Mouse (Mus musculus) hematopoietic stem cell, adult 5-6 weeks (primary cell): ENCODE results near the gene Sele. TPM values are rescaled to one million over a fixed set of nuclear protein-coding genes. Genes with fewer than 3 reads are reported as not detected.

Experiments
- ATAC-seq, 2 experiments: fragments of 125-278 bp in 1 of 2; replicated peaks in 1 of 2; 2 replicates each; pipeline ENCODE4 v1.8.0; 2016 to 2017; ENCODE audit warnings: inconsistent platforms in 2 of 2, mild to moderate bottlenecking in 2 of 2, moderate number of reproducible peaks in 2 of 2, low read depth in 1 of 2, moderate TSS enrichment in 1 of 2; ENCODE audit not compliant: low FRiP score in 2 of 2, poor library complexity in 2 of 2, severe bottlenecking in 2 of 2, insufficient read depth in 1 of 2, low TSS enrichment in 1 of 2
- total RNA-seq: library from RNA; stranded (forward); fragments of 172-1452, 232-1000 nt; gene quantifications from 2 replicates; pipeline ENCODE4 v1.2.3, GENCODE M21; 2017

Sele gene
- total RNA-seq, 1 experiment from 2014 or later: not detected

DNA sequence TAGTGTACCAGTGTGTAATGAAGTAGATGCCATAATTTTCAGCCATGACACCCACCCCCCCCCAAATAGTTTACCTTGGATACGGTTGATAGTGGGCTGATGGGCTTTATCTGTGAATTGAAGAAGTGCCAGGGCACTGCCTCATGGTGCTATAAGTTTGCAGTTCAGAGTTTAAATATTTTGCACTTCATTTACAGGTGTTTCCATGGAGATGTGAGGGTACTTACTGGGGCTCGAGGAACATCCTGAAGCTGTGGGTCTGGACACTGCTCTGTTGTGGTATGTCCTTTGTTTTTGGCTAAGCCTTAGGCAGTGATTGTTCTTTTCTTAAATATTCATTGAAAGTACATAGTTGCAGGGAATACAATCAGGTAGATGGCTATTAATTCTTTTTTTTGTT lies 14.8 kb downstream of the Sele start:
- ATAC-seq: no peak

DNA sequence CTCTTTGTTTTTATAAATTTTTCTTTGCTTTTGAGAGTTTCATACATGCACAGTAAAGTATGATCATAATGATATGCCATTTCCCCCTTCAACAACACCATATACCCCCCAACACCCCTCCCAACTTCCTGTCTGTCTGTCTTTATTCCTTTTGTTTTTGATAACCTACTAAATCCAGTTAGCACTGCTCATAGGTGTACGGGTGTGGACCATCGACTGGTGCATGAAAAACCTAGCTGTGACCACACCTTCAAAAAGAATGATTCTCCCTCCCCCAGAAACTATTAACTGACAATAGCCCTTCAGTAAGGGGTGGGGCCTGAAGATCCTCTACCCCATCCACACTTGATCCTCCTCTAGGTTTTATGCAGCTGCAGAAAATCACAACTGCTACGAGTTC lies 15.7 kb downstream of the Sele start:
- ATAC-seq: no peak

DNA sequence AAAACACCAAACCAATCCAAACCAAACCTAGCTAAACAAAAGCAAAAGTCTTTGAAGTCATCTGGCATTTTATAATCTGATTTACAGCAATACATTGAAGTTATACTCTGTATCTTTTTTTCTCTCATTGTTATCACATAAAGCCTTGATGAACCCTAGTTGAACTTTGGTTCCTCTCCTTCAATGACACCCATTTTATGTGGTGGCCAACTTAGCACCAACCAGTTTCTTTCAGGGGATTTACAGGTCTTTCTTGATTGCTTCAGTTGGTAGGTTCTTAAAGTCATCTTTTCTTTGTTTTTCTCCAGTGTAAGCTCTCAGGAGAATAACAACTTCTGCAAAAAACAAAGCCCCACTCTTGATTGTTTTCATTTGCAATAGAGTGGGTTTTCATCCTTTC lies 21.2 kb downstream of the Sele start:
- ATAC-seq: no peak

DNA sequence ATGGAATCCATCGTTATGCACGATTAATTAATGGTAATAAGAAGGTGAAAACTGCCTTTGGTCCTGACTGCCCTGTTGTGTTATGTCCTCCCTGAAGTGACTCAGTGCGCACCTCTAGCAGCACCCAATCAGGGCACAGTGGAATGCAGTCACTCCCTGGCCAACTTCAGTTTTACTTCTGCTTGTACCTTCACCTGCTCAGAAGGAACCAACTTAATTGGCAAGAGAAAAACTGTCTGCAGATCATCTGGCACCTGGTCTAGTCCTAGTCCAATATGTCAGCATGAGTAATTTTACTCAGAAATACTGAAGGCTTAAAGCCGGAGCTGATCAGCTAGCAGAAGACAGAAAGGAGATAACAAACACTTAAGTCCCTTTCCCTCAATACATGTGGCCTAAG lies 22.4 kb downstream of the Sele start:
- ATAC-seq: no peak

DNA sequence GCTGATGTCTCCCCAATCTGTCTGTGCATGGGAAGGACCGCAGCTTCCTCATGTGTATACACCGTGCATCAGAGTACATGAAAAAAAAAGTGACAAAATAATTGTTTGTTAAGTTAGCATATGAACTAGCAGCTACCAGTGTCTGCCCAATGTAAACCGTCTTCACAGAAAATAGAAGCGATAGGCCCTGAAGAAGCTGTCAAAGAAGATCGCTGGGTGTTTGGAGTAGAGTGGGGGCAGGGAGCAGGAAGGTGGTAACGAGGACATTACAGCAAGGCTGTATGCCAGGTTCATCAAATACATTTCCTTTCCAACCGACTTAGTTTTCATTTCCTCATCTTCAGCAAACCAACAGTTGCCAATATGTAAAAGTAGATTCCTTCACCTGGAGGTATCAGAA lies 23.1 kb downstream of the Sele start:
- no peak for ATAC-seq

DNA sequence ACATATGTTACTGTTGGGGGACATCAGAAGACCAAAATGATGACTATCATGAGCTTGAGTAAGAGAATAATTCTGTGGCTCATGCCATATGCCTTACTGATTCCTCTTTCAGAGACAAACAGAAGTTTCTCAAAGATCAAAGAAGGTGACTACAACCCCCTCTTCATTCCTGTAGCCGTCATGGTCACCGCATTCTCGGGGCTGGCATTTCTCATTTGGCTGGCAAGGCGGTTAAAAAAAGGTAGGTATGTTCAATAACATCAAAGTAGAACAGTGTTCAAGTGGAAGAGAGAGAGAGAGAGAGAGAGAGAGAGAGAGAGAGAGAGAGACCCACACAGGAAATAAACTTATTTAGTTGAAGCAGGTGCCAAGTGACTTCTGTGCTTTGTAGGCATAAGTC lies 24.0 kb downstream of the Sele start:
- ATAC-seq: no peak

DNA sequence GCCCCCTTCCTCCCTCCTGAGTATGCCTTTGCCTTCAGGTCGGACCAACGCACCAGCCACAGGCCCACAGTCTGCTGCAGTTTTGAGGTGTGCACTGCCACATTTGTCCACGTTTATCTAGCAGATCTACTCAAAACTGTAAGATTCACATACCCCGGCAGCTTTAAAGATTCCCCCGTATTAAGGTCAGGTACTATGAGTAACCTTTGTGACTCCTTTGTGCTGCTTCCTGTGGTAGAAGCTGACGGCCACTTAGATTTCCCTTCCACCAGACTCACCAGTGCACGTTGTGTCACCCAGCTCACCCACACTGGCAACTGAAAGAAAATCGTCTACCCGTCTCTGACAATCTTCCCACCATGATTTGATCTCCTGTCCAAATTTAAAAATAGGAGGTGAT lies 25.1 kb downstream of the Sele start:
- no peak for ATAC-seq

DNA sequence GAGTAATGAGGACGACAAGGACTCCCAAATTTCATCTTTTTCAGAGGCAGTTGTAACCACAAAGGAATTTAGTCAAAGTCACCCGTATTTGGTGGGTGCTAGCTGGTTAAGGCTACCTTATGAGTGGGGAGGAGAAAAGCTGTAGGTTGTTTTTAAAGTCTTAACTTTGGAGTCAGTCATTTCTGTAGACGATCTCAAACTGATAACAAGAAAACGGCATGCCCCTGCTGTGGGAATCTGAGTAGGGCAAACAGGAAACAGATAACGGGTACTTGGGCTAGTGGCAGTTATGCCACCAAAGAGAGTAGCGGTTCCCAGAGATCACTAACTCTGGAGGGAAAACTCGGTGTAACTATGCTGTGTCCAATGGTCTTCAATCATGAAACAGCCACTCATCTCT lies 25.8 kb downstream of the Sele start:
- ATAC-seq: no peak

DNA sequence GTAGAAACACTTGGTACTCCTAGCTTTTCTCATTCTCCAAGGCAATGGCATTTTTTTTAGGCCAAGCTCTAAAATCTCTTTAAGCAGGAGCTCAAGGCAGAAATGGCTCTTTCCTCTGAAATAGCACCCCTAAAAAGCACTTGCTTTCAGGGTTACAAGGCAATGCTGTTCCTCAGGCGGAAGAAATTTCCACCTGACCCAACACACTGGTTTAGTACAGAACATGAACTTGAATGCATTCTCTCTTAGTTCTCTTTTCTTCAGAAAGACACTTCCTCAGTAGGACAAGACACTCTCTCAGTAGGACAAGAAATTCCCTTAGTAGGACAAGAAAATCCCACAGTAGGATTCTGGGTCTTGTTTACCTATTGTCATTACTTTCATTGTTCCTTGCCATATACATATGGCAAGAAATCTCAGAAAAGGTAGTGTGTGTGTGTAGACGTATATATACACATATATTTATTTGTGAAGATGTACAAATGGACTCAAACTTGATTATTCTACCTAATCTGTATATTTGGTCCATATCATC lies 26.6 kb downstream of the Sele start:
- no peak for ATAC-seq

DNA sequence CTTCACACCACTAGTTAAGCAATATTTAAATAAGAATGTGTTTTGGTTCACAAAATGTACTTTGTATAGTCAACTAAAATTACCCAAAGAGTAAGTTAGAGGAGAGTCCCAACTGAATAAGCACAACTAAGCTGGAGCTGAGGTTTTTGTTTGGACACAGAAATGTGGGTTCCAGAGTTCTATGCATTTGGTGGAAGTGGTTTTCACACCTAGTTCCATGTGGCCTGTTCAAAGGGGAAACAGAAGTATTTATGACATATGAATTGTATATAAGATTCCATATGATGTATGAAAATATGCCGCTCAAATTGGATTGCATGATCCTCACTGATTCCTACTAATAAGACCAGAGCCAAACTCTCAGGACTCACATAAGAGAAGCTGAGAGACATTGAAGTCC lies 27.4 kb downstream of the Sele start:
- no peak for ATAC-seq

DNA sequence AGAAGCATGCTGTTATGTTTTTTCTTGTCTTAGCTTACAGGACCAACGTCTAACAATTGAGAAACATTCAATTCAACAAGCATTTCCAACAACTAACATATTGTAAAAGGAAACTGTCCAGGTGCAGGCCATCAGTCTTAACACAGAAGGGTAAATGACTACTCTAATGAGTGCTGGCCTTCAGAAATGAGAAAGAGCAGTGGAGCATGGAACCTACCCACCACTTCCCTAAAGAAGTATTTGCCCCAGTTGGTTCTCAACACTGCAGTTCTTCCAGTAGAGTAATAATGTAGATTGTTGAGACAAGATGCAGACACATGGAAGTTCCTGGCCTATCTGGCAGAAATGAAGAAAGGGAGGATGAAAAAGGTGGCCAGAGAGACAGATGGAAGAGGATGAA lies 28.4 kb downstream of the Sele start:
- no peak for ATAC-seq

DNA sequence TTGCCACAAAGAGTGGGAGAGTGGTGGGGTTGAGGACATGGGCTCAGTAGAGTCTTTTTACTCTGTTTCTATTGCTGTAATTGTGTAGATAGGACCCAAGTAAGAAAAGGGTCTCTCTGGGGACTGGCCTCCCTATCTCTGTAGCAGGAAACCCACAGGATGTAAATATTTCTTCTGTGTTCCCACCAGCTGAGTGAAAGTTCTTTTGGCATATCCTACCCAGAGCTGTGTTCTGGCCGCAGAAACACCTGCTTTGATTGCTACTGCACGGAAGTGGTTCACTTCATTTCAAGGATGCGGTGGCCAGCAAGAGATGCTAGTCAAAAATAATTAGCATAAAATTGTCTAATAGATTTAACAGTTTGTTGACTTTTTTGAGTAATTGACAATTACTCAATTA lies 29.0 kb downstream of the Sele start:
- peak; percentile 49 to 50 for ATAC-seq

DNA sequence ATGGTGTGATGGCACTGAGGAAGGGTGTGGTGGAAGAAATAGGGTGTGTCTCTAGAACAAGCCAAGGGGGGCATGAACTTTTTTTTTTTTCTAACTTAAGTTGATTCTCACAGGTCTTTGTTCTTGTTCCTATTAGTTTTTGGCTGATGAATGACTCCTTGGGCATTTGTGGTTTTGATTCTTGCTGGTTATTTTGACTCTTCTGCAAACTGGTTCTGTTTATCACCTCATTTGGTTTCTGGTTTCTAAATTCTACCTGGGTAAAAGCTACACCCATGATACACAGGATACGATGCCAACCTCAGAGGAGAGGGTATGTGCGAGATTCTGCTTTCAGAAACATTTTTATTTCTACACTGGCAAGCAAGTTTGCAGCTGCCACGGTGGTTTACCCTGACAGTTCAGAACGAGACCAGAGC lies 30.3 kb downstream of the Sele start:
- ATAC-seq: peak in 1 of 2 experiments; percentile 9; a peak in 1 of 4 replicates

DNA sequence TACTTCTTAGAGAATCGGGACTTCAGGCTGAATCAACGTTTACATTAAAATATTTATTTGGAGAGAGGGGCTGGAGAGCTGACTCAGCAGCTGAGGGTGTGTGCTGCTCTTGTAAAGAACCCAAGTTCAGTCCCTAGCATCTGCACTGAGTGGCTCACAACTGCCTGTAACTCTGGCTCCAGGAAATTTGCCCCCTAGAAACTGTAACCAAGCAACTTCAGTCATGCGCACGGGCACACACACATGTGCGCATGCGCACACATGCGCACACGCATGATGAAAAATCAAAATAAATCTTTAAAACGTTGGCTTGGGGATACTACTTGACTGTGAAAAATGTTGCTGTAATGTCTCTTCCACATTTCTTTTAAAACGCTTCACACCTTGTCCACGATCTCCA lies 31.1 kb downstream of the Sele start:
- no peak for ATAC-seq

DNA sequence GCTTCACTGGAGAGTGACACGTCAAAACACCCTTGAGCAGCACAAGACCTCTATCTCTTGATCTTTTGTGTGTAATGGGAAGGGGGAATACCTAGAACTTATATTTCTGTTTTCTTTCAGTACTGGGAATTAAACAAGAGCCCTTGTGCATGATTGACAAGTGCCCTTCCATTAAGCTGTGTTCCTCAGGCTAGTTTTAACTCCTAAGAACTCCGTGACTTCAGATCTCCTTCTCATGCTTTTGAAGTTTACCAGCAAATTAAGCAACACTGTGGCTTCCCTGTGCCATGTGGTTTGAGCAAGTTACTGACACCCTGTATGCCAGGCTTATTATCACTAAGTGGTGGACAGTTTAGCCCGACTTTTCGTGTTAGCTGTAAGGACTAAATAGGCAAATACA lies 35.0 kb downstream of the Sele start:
- ATAC-seq: no peak

DNA sequence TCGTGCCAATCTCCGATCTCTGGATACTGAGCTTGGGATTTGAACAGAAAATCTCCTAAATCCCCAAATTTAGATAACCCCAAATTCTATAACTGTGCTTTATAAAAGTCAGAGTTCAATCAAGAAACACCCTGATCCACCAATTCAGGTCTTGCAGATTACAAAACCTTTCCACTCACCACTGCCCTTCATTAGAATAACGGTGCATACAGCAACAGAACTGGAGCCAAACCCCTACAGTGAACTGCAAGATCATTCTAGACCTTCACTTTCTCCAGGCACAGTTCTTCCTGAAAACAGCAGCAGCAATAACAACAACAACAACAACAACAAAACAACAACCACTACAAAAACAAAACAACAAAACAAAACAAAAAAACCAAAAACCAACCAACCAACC lies 38.8 kb downstream of the Sele start:
- ATAC-seq: no peak

DNA sequence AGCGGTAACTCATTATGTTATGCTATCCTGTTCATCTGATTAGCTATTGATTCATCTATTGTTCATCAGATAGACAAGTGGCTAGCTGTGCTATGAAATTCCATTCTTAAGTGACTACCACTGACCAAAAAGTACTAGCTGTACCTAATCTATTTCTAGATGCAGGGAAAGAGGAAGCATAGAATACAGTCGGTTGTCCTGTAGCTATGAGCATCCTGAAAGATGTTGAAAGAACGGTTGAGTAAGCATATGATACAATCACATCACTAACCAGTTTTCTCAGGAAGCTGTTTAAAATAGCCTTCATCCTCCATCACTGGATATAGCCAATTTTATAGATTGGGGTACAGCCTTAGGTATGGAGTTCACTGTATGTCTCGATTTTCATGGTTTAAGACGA lies 39.8 kb downstream of the Sele start:
- ATAC-seq: peak in 1 of 2 experiments; percentile 73; a peak in 1 of 4 replicates

DNA sequence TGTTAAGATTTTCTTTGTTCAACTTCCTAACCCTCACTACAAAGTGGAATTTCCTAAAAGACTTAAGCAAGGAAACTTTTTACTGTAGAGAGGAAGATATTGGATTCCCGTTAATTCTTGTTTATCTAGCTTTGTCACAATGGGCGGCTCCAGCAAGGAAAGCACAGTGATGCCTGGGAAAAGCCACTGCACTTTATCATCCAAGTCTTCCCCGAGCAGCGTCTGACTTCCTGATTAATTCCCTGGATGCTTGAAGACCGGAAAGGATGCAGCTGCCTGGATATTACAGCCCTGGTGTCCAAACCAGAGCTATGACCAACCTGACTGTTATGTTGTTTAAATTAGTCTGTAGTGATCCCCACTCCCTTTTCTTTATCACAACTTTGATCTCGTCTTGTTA lies 48.7 kb downstream of the Sele start:
- no peak for ATAC-seq

DNA sequence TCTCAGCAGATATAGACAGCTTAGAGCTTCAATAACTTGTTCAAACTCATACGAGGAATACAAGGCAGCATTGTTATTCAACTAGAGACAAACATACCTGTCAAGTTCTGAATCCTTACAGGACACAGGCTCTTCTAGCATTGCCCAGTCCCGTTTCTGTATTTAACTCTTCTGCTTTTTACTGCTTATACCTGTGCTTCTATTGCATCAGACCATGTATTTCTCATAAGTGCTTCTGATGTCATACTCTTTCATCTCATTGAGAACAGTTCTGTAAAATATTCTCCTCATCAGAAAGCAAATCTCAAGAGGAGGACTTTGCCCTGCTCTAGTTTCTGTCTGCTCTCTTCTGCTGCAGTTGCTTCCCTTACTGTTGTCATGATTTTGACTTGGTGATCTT lies 49.9 kb downstream of the Sele start:
- ATAC-seq: no peak; a peak in 1 of 4 replicates

DNA sequence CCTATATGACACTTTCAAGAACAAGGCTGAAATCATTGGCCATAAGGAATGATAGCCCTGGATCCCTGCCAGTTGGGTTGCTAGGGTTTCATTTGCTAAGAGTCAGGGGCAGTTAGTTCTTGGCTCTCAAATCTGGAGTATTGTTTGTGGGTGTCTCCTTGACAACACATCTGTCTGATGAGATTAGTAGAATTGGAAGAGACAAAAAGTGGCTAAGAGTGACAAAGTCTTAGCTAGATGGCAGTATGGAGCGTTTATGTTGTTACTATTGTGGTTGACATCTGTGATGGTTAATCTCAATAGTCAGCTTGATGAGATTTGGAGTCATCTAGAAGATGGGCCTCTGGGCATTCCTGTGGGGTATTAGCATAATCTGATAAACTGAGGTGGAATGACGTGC lies 50.3 kb downstream of the Sele start:
- ATAC-seq: no peak
